Mouse (Mus musculus) heart, adult 10 weeks (tissue): ENCODE data around the gene Rabif. TPM values are rescaled to one million over a fixed set of nuclear protein-coding genes. Genes with fewer than 3 reads are reported as not detected.

Source experiments
- polyA plus RNA-seq: library from polyadenylated mRNA; stranded (reverse); fragments of 350-450 nt; fragmentation: Illumina TruSeq; extraction: RNeasy Lipid Tissue Mini Kit (QIAGEN cat#74804); gene quantifications from one replicate; pipeline ENCODE4 v1.2.3, GENCODE M21; 2014; ENCODE audit warnings: low read depth, low replicate concordance

Rabif gene
- polyA plus RNA-seq: 11.0 TPM

GRCm38 (mm10) chr1:134494428-134495215, at the start of gene Rabif:
Gene Rabif, plus strand, starts transcription at chr1:134494648.

GRCm38 (mm10) chr1:134454904-134455824, 39.3 kb upstream of the Rabif start, which contains the start of gene Klhl12:
Gene Klhl12, plus strand, starts transcription at chr1:134455531.

GRCm38 (mm10) chr1:134549632-134550132, 55.2 kb downstream of the Rabif start, which contains the start of gene Mgat4e:
Gene Mgat4e, minus strand, starts transcription at chr1:134549682.

Other genes starting within 250 kb of the Rabif start
- gene Myog, start 204.7 kb upstream of the Rabif start, polyA plus RNA-seq: not detected
- gene Ppfia4, start 161.7 kb upstream of the Rabif start, polyA plus RNA-seq: 1.8 TPM
- gene Tmem183a, start 132.7 kb upstream of the Rabif start, polyA plus RNA-seq: 14.8 TPM
- gene 4933406M09Rik, start 108.7 kb upstream of the Rabif start, polyA plus RNA-seq: not detected
- gene Cyb5r1, start 89.1 kb upstream of the Rabif start, polyA plus RNA-seq: 30.1 TPM
- 114 TPM for gene Adipor1, start 79.3 kb upstream of the Rabif start, polyA plus RNA-seq
- 21.7 TPM for gene Klhl12, start 39.1 kb upstream of the Rabif start, polyA plus RNA-seq
- not detected for gene Mgat4e, start 55.0 kb downstream of the Rabif start, polyA plus RNA-seq
- 5.4 TPM for gene Kdm5b, start 65.5 kb downstream of the Rabif start, polyA plus RNA-seq
- not detected for gene Syt2, start 152.0 kb downstream of the Rabif start, polyA plus RNA-seq